Mouse (Mus musculus) heart, embryonic 12.5 days (tissue): ENCODE measurements around the gene Ccr7. TPM values are rescaled to one million over a fixed set of nuclear protein-coding genes. Genes with fewer than 3 reads are reported as not detected.

ENCODE experiments used
- ATAC-seq: fragments of 200-750 bp; cut with Nextera tagmentation; 2 replicates; pipeline ENCODE4 v1.8.0; 2017; ENCODE audit warnings: moderate TSS enrichment, moderate library complexity; ENCODE audit not compliant: insufficient number of reproducible peaks, low FRiP score
- H3K27ac ChIP-seq: fragments of 300-500 bp; sonication (generic); 2 replicates; pipeline ENCODE4 v1.5.1; 2016; ENCODE audit warnings: mild to moderate bottlenecking, moderate library complexity; ENCODE audit not compliant: poor library complexity, severe bottlenecking
- H3K27me3 ChIP-seq: fragments of 300-500 bp; sonication (generic); replicated peaks from 2 replicates; pipeline ENCODE4 v1.6.1; 2016; ENCODE audit warnings: mild to moderate bottlenecking, moderate library complexity
- H3K36me3 ChIP-seq: fragments of 300-500 bp; sonication (generic); 2 replicates; pipeline ENCODE4 v1.6.1; 2016; ENCODE audit warnings: mild to moderate bottlenecking, moderate library complexity
- H3K4me1 ChIP-seq: fragments of 300-500 bp; sonication (generic); replicated peaks from 2 replicates; pipeline ENCODE4 v1.6.1; 2016; ENCODE audit warnings: mild to moderate bottlenecking
- H3K4me2 ChIP-seq: fragments of 300-500 bp; sonication (generic); 2 replicates; pipeline ENCODE4 v1.6.1; 2016; ENCODE audit warnings: mild to moderate bottlenecking, moderate library complexity
- H3K4me3 ChIP-seq: fragments of 300-500 bp; sonication (generic); 2 replicates; pipeline ENCODE4 v1.5.1; 2016; ENCODE audit warnings: mild to moderate bottlenecking
- H3K9ac ChIP-seq: fragments of 300-500 bp; sonication (generic); 2 replicates; pipeline ENCODE4 v1.6.1; 2016; ENCODE audit warnings: mild to moderate bottlenecking, moderate library complexity
- H3K9me3 ChIP-seq: fragments of 300-500 bp; sonication (generic); replicated peaks from 2 replicates; pipeline ENCODE4 v1.6.1; 2016; ENCODE audit warnings: mild to moderate bottlenecking, moderate library complexity
- WGBS: fragments of 180-500 bp; shearing (Covaris S2); methylation state at CpG from one replicate; pipeline ENCODE4 v1.1.7; 2016; 5-methylcytosine and 5-hydroxymethylcytosine counted together
- polyA plus RNA-seq: library from polyadenylated mRNA; unstranded; fragments of >200 nt; fragmentation: Nextera tagmentation; extraction: Ambion mirVana; gene quantifications from 2 replicates; pipeline ENCODE4 v1.2.1, GENCODE M21; 2016

The Ccr7 gene
- polyA plus RNA-seq, 1 experiment from 2014 or later, result 0.08 TPM

DNA sequence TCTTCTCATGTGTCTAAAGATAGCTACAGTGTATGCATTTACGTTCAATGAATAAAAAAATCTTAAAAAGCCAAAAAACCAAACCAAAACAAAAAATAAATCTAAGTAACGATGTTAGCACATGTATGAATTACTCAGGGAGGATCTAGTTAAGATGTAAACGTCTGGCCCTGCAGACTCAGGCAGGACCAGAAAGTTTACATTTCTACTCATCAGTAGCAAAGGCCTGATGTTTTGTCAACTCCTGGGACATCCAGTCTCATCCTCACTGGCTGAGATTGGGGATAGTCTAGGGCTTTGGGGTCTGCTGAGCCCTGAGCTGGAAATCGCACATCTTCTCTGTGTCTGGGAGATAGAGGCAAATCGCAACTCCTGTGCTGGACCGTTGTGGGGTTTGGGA lies 8.3 kb downstream of the Ccr7 start:
- H3K4me2 ChIP-seq, result no peak overlapping the region
- 0 out of 2 replicates have a peak overlapping the region, but pooled peaks have one; percentile 79 for H3K27ac ChIP-seq
- H3K27me3 ChIP-seq, result no peaks in the 10 kb centered on the region; the same call in 1 of the 2 replicates
- no peak overlapping the region for H3K9ac ChIP-seq
- H3K9me3 ChIP-seq, result no peaks in the 10 kb centered on the region
- no peak overlapping the region for H3K4me3 ChIP-seq
- 64% methylated on average over 6 of the region's 6 CpGs for WGBS
- ATAC-seq, result no peak
- peaks cover 58% of the 10 kb centered on the region for H3K4me1 ChIP-seq
- H3K36me3 ChIP-seq, result no peaks in the 10 kb centered on the region

GRCm38 (mm10) chr11:99145765-99146164 lies 9.1 kb downstream of the Ccr7 start:
- H3K27ac ChIP-seq, result no peak overlapping the region
- WGBS, result 93% methylated on average over 16 of the region's 16 CpGs

GRCm38 (mm10) chr11:99144940-99145339 lies 9.9 kb downstream of the Ccr7 start:
- peak overlapping the region; percentile 18; the same call in 1 of the 2 replicates for H3K4me2 ChIP-seq
- no peaks in the 10 kb centered on the region for H3K9me3 ChIP-seq
- H3K9ac ChIP-seq, result no peak overlapping the region
- H3K36me3 ChIP-seq, result no peaks in the 10 kb centered on the region
- H3K4me1 ChIP-seq, result peaks cover 53% of the 10 kb centered on the region
- ATAC-seq, result no peak
- no peaks in the 10 kb centered on the region for H3K27me3 ChIP-seq
- H3K4me3 ChIP-seq, result no peak overlapping the region
- H3K27ac ChIP-seq, result no peak overlapping the region
- 75% methylated on average over 23 of the region's 23 CpGs for WGBS

More at GRCm38 (mm10) chr11:99145765-99146164, 9.1 kb downstream of the Ccr7 start:
- no peak overlapping the region for H3K4me2 ChIP-seq
- H3K36me3 ChIP-seq, result no peaks in the 10 kb centered on the region
- no peaks in the 10 kb centered on the region for H3K9me3 ChIP-seq
- no peaks in the 10 kb centered on the region for H3K27me3 ChIP-seq
- no peak overlapping the region for H3K9ac ChIP-seq
- H3K4me3 ChIP-seq, result no peak overlapping the region
- H3K4me1 ChIP-seq, result peaks cover 58% of the 10 kb centered on the region
- ATAC-seq, result no peak

- Histone ChIP-seq H3K9me3 (no peaks in the 10 kb centered on the region), H3K9ac (no peak overlapping the region), H3K36me3 (no peaks in the 10 kb centered on the region), H3K4me1 (peaks cover 49% of the 10 kb centered on the region), H3K27ac (no peak overlapping the region), H3K4me3 (no peak overlapping the region), H3K4me2 (peak overlapping the region; percentile 18; the same call in 1 of the 2 replicates), H3K27me3 (no peaks in the 10 kb centered on the region)
- ATAC-seq, result no peak
- WGBS, result 32% methylated on average over 5 of the region's 5 CpGs
These were observed 10.4 kb downstream of the Ccr7 start for GRCm38 (mm10) chr11:99144456-99144855.

DNA sequence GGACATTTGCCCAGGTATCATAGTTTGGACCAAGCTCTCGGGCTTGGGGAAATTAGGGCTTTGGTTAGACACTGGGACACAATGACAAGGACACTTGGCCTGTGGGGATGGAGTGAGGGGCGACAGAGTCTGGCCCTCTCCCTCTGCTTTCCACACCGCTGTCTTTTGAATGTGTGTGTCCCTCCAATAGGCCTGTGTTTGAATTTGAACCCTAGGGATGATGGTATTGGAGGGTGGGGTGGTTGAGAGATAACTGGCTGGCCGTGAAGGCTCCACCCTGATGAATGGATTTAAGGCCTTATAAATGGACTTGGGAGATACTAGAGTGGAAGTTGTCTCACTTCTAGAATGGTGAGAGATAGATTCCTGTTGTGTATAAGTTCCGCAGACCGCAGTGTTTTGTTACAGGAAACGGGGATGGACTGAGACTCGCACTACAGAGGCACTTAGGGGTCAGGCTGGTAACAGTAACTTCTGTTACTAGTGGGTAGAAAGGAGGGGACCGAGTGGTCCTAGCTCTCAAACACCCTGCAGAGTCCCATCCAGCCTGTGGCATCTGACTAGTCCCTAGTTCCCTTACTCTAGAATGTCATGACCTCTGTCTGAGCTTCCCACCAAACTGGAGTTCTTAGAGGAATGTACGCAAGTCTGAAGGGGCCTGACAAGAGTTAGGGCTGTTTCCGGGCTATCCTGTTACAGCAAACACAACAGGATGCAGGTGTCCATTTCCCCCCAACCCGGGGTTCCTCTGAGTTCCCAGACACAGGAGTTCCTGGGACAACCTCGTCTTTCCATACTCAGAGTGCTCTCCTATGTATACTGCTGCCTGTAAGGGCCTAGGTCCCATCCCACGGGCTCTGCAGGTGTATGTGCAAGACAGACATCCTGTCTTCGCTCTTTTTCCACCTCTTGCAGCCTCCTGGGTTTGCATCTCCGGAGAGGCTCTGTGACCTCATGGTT lies 11.5 kb downstream of the Ccr7 start:
- Histone ChIP-seq H3K4me3 (no peak overlapping the region), H3K9me3 (no peaks in the 10 kb centered on the region), H3K36me3 (no peaks in the 10 kb centered on the region), H3K4me1 (peaks cover 38% of the 10 kb centered on the region), H3K4me2 (no peak overlapping the region), H3K9ac (no peak overlapping the region), H3K27ac (0 out of 2 replicates have a peak overlapping the region, but pooled peaks have one; percentile 13), H3K27me3 (no peaks in the 10 kb centered on the region)
- WGBS, result 62% methylated on average over 16 of the region's 16 CpGs
- no peak for ATAC-seq

DNA sequence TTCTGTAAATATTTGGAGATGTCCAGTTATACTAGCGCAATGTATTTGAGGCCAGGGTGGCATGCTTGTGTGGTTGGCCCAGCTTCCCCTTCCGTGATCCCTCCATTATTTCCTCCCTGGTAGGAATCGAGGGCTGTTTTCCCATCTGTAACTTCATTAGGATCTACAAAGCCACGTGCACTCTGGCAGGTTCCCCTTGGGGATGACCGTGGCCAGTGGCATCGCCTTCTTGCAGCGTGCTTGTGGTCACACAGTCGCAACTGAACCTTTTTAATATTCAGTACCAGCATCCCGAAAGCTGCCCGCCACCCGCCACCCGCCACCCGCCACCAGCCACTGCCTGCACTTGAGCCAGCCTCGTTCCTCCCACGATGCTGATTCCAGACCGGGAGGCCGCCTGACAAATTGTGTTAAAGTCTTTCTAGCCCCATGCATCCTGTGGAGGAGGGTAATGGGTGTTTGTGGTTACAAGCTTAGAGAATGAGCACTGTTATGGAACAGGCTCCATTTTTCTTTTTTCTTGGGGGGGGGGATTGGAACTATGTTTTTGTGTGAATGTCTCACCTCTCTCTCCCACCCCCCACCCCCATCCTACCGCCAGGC lies 12.3 kb downstream of the Ccr7 start:
- peaks cover 30% of the 10 kb centered on the region for H3K4me1 ChIP-seq
- no peak overlapping the region for H3K4me2 ChIP-seq
- H3K27me3 ChIP-seq, result no peaks in the 10 kb centered on the region
- H3K4me3 ChIP-seq, result no peak overlapping the region
- H3K36me3 ChIP-seq, result no peaks in the 10 kb centered on the region
- H3K9ac ChIP-seq, result no peak overlapping the region
- ATAC-seq, result no peak
- no peaks in the 10 kb centered on the region for H3K9me3 ChIP-seq
- H3K27ac ChIP-seq, result no peak overlapping the region
- 75% methylated on average over 18 of the region's 18 CpGs for WGBS

GRCm38 (mm10) chr11:99142046-99142445 lies 12.8 kb downstream of the Ccr7 start:
- Histone ChIP-seq H3K9ac (no peak overlapping the region), H3K4me3 (no peak overlapping the region), H3K4me2 (no peak overlapping the region), H3K27me3 (no peaks in the 10 kb centered on the region), H3K4me1 (peaks cover 25% of the 10 kb centered on the region), H3K27ac (no peak overlapping the region), H3K9me3 (no peaks in the 10 kb centered on the region), H3K36me3 (no peaks in the 10 kb centered on the region)
- no peak for ATAC-seq
- WGBS, result 78% methylated on average over 6 of the region's 6 CpGs

DNA sequence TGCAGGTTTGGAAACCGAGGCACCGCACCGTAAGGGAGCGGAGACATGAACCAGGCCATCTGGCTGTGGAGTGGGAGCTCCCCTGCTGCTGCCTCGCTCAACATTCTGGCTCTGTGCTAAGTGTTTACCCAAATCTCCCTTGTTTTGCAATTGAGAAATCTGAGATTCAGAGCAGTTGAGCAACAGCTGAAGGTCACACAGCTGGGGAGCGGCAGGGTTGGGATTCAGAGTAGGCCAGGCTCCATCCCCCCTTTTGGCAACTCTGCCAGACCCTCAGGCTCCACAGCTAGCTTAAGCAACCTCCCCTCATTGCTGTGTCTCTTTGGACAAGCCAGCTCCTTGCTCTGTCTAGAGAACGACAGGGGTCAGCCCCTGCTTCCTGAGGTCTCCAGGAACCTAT lies 13.3 kb downstream of the Ccr7 start:
- no peak overlapping the region for H3K4me3 ChIP-seq
- H3K9me3 ChIP-seq, result no peaks in the 10 kb centered on the region
- 76% methylated on average over 7 of the region's 7 CpGs for WGBS
- H3K9ac ChIP-seq, result no peak overlapping the region
- no peaks in the 10 kb centered on the region for H3K36me3 ChIP-seq
- no peaks in the 10 kb centered on the region for H3K27me3 ChIP-seq
- H3K27ac ChIP-seq, result no peak overlapping the region
- H3K4me1 ChIP-seq, result peaks cover 23% of the 10 kb centered on the region
- no peak for ATAC-seq
- no peak overlapping the region for H3K4me2 ChIP-seq

GRCm38 (mm10) chr11:99138976-99139375 lies 15.9 kb downstream of the Ccr7 start:
- H3K4me3 ChIP-seq, result no peak overlapping the region
- peaks cover 21% of the 10 kb centered on the region for H3K4me1 ChIP-seq
- no peaks in the 10 kb centered on the region for H3K27me3 ChIP-seq
- no peaks in the 10 kb centered on the region for H3K36me3 ChIP-seq
- no peak for ATAC-seq
- 81% methylated on average over 9 of the region's 9 CpGs for WGBS
- no peaks in the 10 kb centered on the region for H3K9me3 ChIP-seq
- H3K27ac ChIP-seq, result no peak overlapping the region
- H3K4me2 ChIP-seq, result no peak overlapping the region
- H3K9ac ChIP-seq, result no peak overlapping the region

- 73% methylated on average over 4 of the region's 4 CpGs for WGBS
These were observed 17.5 kb downstream of the Ccr7 start for GRCm38 (mm10) chr11:99137385-99137784.

DNA sequence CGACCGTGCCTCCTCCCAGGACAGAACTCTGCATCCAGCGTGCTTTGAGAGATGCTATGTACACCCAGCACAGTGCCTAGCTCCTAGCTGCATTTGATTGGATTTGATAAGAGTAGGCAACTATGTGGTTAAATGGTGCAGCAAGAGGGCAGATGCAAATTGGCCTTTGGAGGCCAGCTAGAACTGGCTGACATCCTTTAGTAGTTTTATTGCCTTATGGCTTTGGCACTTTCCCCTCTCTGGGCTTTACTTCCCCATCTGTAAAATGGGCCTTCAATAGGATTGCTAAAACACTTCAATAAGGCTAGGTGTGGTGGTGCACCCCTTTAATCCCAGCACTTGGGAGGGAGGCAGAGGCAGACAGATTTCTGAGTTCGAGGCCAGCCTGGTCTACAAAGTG lies 17.9 kb downstream of the Ccr7 start:
- Histone ChIP-seq H3K9ac (no peak overlapping the region), H3K9me3 (no peaks in the 10 kb centered on the region), H3K4me3 (no peak overlapping the region), H3K27ac (no peak overlapping the region), H3K4me2 (no peak overlapping the region), H3K36me3 (no peaks in the 10 kb centered on the region), H3K27me3 (no peaks in the 10 kb centered on the region), H3K4me1 (peaks cover 27% of the 10 kb centered on the region)
- 73% methylated on average over 4 of the region's 4 CpGs for WGBS
- no peak for ATAC-seq

More at GRCm38 (mm10) chr11:99137385-99137784, 17.5 kb downstream of the Ccr7 start:
- Histone ChIP-seq H3K4me1 (peaks cover 23% of the 10 kb centered on the region), H3K9me3 (no peaks in the 10 kb centered on the region), H3K27me3 (no peaks in the 10 kb centered on the region), H3K36me3 (no peaks in the 10 kb centered on the region), H3K27ac (no peak overlapping the region), H3K4me3 (no peak overlapping the region), H3K4me2 (no peak overlapping the region), H3K9ac (no peak overlapping the region)
- no peak for ATAC-seq
